Mouse (Mus musculus) hindbrain, embryonic 16.5 days (tissue): Measurements from ENCODE around the gene Ttll1. TPM values are rescaled to one million over a fixed set of nuclear protein-coding genes. Genes with fewer than 3 reads are reported as not detected.
"Not testable (repeated sequence)": the region's sequence is repeated elsewhere in the genome, so short reads cannot be mapped to it uniquely, and the experiment has no call there.

ENCODE experiments used
- ATAC-seq: fragments of 200-750 bp; cut with Nextera tagmentation; 2 replicates; pipeline ENCODE4 v1.8.0; 2017; ENCODE audit warnings: moderate TSS enrichment, moderate library complexity
- H3K27ac ChIP-seq: fragments of 300-500 bp; sonication (generic); 2 replicates; pipeline ENCODE4 v1.5.1; 2014; ENCODE audit warnings: low read depth, mild to moderate bottlenecking, control low read depth, low read length, moderate library complexity
- H3K27me3 ChIP-seq: fragments of 300-500 bp; sonication (generic); replicated peaks from 2 replicates; pipeline ENCODE4 v1.6.1; 2014; ENCODE audit warnings: low read length; ENCODE audit not compliant: control insufficient read depth, insufficient read depth
- H3K36me3 ChIP-seq: fragments of 300-500 bp; sonication (generic); 2 replicates; pipeline ENCODE4 v1.6.1; 2014; ENCODE audit warnings: mild to moderate bottlenecking, low read length, moderate library complexity, mixed read lengths; ENCODE audit not compliant: control insufficient read depth, insufficient read depth
- H3K4me1 ChIP-seq: fragments of 300-500 bp; sonication (generic); 2 replicates; pipeline ENCODE4 v1.6.1; 2014; ENCODE audit warnings: low read depth, low read length; ENCODE audit not compliant: control insufficient read depth, insufficient read depth
- H3K4me2 ChIP-seq: fragments of 300-500 bp; sonication (generic); 2 replicates; pipeline ENCODE4 v1.6.1; 2014; ENCODE audit warnings: mild to moderate bottlenecking, low read length, control low read depth, moderate library complexity
- H3K4me3 ChIP-seq: fragments of 300-500 bp; sonication (generic); 2 replicates; pipeline ENCODE4 v1.5.1; 2014; ENCODE audit warnings: mild to moderate bottlenecking, low read length, control low read depth, moderate library complexity
- H3K9ac ChIP-seq: fragments of 300-500 bp; sonication (generic); 2 replicates; pipeline ENCODE4 v1.6.1; 2014; ENCODE audit warnings: low read depth, mild to moderate bottlenecking, control low read depth, low read length, moderate library complexity
- H3K9me3 ChIP-seq: fragments of 300-500 bp; sonication (generic); 2 replicates; pipeline ENCODE4 v1.6.1; 2014; ENCODE audit warnings: mild to moderate bottlenecking, low read length, moderate library complexity; ENCODE audit not compliant: control insufficient read depth
- WGBS: fragments of 180-500 bp; shearing (Covaris S2); extraction: QIAGEN DNeasy Blood & Tissue Kit; methylation state at CpG from one replicate; pipeline ENCODE4 v1.1.7; 2014; 5-methylcytosine and 5-hydroxymethylcytosine counted together
- polyA plus RNA-seq: library from polyadenylated mRNA; unstranded; fragments of >200 nt; fragmentation: Nextera tagmentation; extraction: Ambion mirVana; gene quantifications from 2 replicates; pipeline ENCODE4 v1.2.1, GENCODE M21; 2015

Ttll1 gene
- polyA plus RNA-seq, 1 experiment from 2014 or later = 119 TPM

GRCm38 (mm10) chr15:83512489-83513281 is 2.0 kb upstream of the Ttll1 start:
- ATAC-seq = no peak
- Histone ChIP-seq H3K9me3 (no peaks in the 10 kb centered on the region), H3K4me3 (no peak overlapping the region), H3K36me3 (no peaks in the 10 kb centered on the region), H3K27ac (no peak overlapping the region), H3K9ac (no peak overlapping the region), H3K4me2 (no peak overlapping the region), H3K4me1 (peaks cover 15% of the 10 kb centered on the region), H3K27me3 (no peaks in the 10 kb centered on the region)
- 73% methylated on average over 12 of the region's 13 CpGs for WGBS

GRCm38 (mm10) chr15:83509950-83510804 is 516 bp downstream of the Ttll1 start:
- H3K27ac ChIP-seq = peak overlapping the region; percentile 82
- H3K9ac ChIP-seq = peak overlapping the region; percentile 74
- ATAC-seq = peak; percentile 87
- H3K4me2 ChIP-seq = peak overlapping the region; percentile 72
- H3K4me3 ChIP-seq = peak overlapping the region; percentile 59
- WGBS = 24% methylated on average over 17 of the region's 17 CpGs
- H3K4me1 ChIP-seq = peaks cover 15% of the 10 kb centered on the region
- no peaks in the 10 kb centered on the region for H3K36me3 ChIP-seq
- no peaks in the 10 kb centered on the region for H3K9me3 ChIP-seq
- H3K27me3 ChIP-seq = no peaks in the 10 kb centered on the region

DNA sequence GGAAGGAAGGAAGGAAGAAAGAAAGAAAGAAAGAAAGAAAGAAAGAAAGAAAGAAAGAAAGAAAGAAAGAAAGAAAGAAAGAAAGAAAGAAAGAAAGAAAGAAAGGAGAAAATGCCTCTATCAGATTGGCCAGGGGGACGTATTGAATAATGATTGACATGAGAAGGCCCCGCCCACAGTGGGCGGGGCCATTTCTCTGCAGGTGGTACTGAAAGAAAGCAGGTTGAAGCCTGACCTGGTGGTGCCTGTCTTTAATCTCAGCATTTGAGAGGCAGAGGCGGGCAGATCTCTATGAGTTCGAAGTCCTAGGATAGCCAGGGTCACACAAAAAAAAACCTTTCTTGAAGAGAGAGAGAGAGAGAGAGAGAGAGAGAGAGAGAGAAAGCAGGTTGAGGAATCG is 9.2 kb downstream of the Ttll1 start:
- not testable (repeated sequence) for H3K4me3 ChIP-seq, H3K4me2 ChIP-seq, ATAC-seq, H3K27me3 ChIP-seq, H3K9me3 ChIP-seq, H3K27ac ChIP-seq, H3K4me1 ChIP-seq, H3K9ac ChIP-seq
- WGBS = 79% methylated on average over 6 of the region's 6 CpGs
- peaks cover 64% of the 10 kb centered on the region for H3K36me3 ChIP-seq

DNA sequence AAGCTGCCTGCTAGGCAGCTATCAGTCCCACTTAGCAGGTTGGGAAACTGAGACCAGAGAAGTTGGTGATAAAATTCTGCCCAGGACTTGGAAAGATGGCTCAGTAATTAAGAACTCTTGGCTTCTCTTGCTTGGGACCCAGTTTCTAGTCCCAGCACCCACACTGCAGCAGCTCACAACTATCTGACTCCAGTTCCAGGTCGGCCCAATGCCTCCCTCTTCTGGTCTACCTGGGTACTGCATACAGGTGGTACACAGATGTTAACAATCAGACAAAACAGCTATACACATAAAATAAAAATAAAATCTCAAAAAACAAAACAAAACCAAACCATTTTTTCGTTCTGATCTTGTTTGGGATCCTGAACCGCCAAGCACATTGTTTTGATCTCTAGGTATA is 10.3 kb downstream of the Ttll1 start:
- H3K27ac ChIP-seq = no peak overlapping the region
- H3K4me2 ChIP-seq = no peak overlapping the region
- H3K36me3 ChIP-seq = peaks cover 74% of the 10 kb centered on the region
- no peaks in the 10 kb centered on the region for H3K4me1 ChIP-seq
- H3K4me3 ChIP-seq = no peak overlapping the region
- WGBS = 65% methylated on average over 3 of the region's 3 CpGs
- H3K27me3 ChIP-seq = no peaks in the 10 kb centered on the region
- no peaks in the 10 kb centered on the region for H3K9me3 ChIP-seq
- no peak for ATAC-seq
- H3K9ac ChIP-seq = no peak overlapping the region

GRCm38 (mm10) chr15:83499211-83499755 is 11.4 kb downstream of the Ttll1 start:
- no peak overlapping the region for H3K9ac ChIP-seq
- no peak overlapping the region for H3K4me2 ChIP-seq
- ATAC-seq = no peak
- no peaks in the 10 kb centered on the region for H3K9me3 ChIP-seq
- H3K4me1 ChIP-seq = no peaks in the 10 kb centered on the region
- no peaks in the 10 kb centered on the region for H3K27me3 ChIP-seq
- WGBS = 94% methylated on average over 10 of the region's 10 CpGs
- peaks cover 72% of the 10 kb centered on the region for H3K36me3 ChIP-seq
- H3K4me3 ChIP-seq = no peak overlapping the region
- no peak overlapping the region for H3K27ac ChIP-seq

GRCm38 (mm10) chr15:83497299-83497698 is 13.4 kb downstream of the Ttll1 start:
- Histone ChIP-seq H3K4me2 (no peak overlapping the region), H3K9me3 (no peaks in the 10 kb centered on the region), H3K36me3 (peaks cover 69% of the 10 kb centered on the region), H3K27ac (no peak overlapping the region), H3K27me3 (no peaks in the 10 kb centered on the region), H3K4me3 (no peak overlapping the region), H3K9ac (no peak overlapping the region), H3K4me1 (no peaks in the 10 kb centered on the region)
- no peak for ATAC-seq
- WGBS = 89% methylated on average over 6 of the region's 6 CpGs

- Histone ChIP-seq H3K4me2 (no peak overlapping the region), H3K9me3 (no peaks in the 10 kb centered on the region), H3K4me3 (no peak overlapping the region), H3K36me3 (peaks cover 73% of the 10 kb centered on the region), H3K4me1 (no peaks in the 10 kb centered on the region), H3K27me3 (no peaks in the 10 kb centered on the region), H3K27ac (no peak overlapping the region), H3K9ac (no peak overlapping the region)
- 72% methylated on average over 20 of the region's 22 CpGs for WGBS
- no peak for ATAC-seq
These were observed 14.8 kb downstream of the Ttll1 start for GRCm38 (mm10) chr15:83495787-83496367.

- WGBS = 92% methylated on average over 3 of the region's 3 CpGs
These were observed 15.5 kb downstream of the Ttll1 start for GRCm38 (mm10) chr15:83495195-83495594.

DNA sequence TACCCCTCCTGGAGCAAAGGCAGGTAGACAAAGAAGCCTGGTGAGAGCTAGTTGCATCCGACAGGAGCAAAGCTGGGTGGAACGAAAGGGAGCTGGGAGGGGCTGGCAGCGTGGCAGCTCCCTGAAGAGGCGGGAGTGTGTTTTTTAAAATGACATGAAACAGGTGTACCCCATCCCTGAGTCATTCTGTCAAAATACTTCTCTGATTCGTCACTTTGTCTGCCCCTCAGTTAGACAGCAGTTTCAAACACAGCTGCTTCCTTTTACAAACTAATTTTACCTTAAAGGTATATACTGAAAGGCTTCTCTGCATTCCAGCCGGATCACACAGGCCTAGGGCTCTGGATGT is 16.1 kb downstream of the Ttll1 start:
- peaks cover 71% of the 10 kb centered on the region for H3K36me3 ChIP-seq
- H3K27ac ChIP-seq = no peak overlapping the region
- 88% methylated on average over 6 of the region's 6 CpGs for WGBS
- H3K27me3 ChIP-seq = no peaks in the 10 kb centered on the region
- H3K4me1 ChIP-seq = no peaks in the 10 kb centered on the region
- no peak overlapping the region for H3K4me3 ChIP-seq
- no peaks in the 10 kb centered on the region for H3K9me3 ChIP-seq
- no peak for ATAC-seq
- H3K4me2 ChIP-seq = no peak overlapping the region
- H3K9ac ChIP-seq = no peak overlapping the region

More at GRCm38 (mm10) chr15:83495195-83495594, 15.5 kb downstream of the Ttll1 start:
- H3K9me3 ChIP-seq = no peaks in the 10 kb centered on the region
- no peak overlapping the region for H3K27ac ChIP-seq
- no peaks in the 10 kb centered on the region for H3K4me1 ChIP-seq
- H3K27me3 ChIP-seq = no peaks in the 10 kb centered on the region
- no peak overlapping the region for H3K4me2 ChIP-seq
- no peak overlapping the region for H3K9ac ChIP-seq
- no peak overlapping the region for H3K4me3 ChIP-seq
- peaks cover 74% of the 10 kb centered on the region for H3K36me3 ChIP-seq
- no peak for ATAC-seq
